Mouse (Mus musculus) ES-E14 (cell line): ENCODE data around the gene Cars2. TPM values are rescaled to one million over a fixed set of nuclear protein-coding genes. Genes with fewer than 3 reads are reported as not detected.

Source experiments
- DNase-seq: peaks from one replicate; pipeline ENCODE4 v3.0.0-alpha.2; 2013; ENCODE audit warnings: low read depth, low spot score
- H3K27ac ChIP-seq: 2 replicates; pipeline ENCODE4 v1.5.1; 2012; ENCODE audit warnings: low read depth, mild to moderate bottlenecking, low read length, moderate library complexity, mixed read lengths; ENCODE audit not compliant: poor library complexity, insufficient read depth, severe bottlenecking
- H3K36me3 ChIP-seq: 2 replicates; pipeline ENCODE4 v1.6.1; 2012; ENCODE audit warnings: mild to moderate bottlenecking, low read length, moderate library complexity, mixed read lengths; ENCODE audit not compliant: control insufficient read depth, poor library complexity, insufficient read depth, severe bottlenecking
- H3K4me1 ChIP-seq, 2 experiments: fragments of 150-350 bp in 1 of 2; sonication (generic) in 1 of 2; 2 replicates each; pipeline ENCODE4 v1.6.1; 2012; ENCODE audit warnings: low read length in 2 of 2, mild to moderate bottlenecking in 1 of 2, mixed read lengths in 1 of 2; ENCODE audit not compliant: control insufficient read depth in 2 of 2, insufficient read depth in 2 of 2, poor library complexity in 1 of 2
- H3K4me3 ChIP-seq, 2 experiments: fragments of 150-350 bp in 1 of 2; sonication (generic) in 1 of 2; 2 replicates each; pipeline ENCODE4 v1.5.1; 2012; ENCODE audit warnings: low read length in 2 of 2, low read depth in 1 of 2, mild to moderate bottlenecking in 1 of 2, mixed read lengths in 1 of 2; ENCODE audit not compliant: insufficient read depth in 1 of 2, poor library complexity in 1 of 2, severe bottlenecking in 1 of 2
- H3K9ac ChIP-seq: 2 replicates; pipeline ENCODE4 v1.6.1; 2012; ENCODE audit warnings: low read depth, mild to moderate bottlenecking, low read length, mixed read lengths; ENCODE audit not compliant: poor library complexity, insufficient read depth, severe bottlenecking
- H3K9me3 ChIP-seq: fragments of 150-350 bp; sonication (generic); 2 replicates; pipeline ENCODE4 v1.6.1; 2012; ENCODE audit warnings: low read depth, mild to moderate bottlenecking, low read length; ENCODE audit not compliant: control insufficient read depth, insufficient read depth
- CHD2 ChIP-seq: IDR thresholded peaks from 2 replicates; pipeline ENCODE4 v1.6.1; 2014; ENCODE audit warnings: mild to moderate bottlenecking, low read depth, low read length, inconsistent platforms
- HCFC1 ChIP-seq: IDR thresholded peaks from 2 replicates; pipeline ENCODE4 v1.6.1; 2012; ENCODE audit warnings: low read length, inconsistent platforms, borderline replicate concordance; ENCODE audit not compliant: insufficient read depth
- MAFK ChIP-seq: IDR thresholded peaks from 2 replicates; pipeline ENCODE4 v1.6.1; 2014; ENCODE audit warnings: mild to moderate bottlenecking, low read depth, low read length, inconsistent platforms; ENCODE audit not compliant: insufficient read depth
- ZC3H11A ChIP-seq: IDR thresholded peaks from 2 replicates; pipeline ENCODE4 v1.6.1; 2012; ENCODE audit warnings: low read depth, mild to moderate bottlenecking, inconsistent platforms, low read length, borderline replicate concordance
- ZNF384 ChIP-seq: IDR thresholded peaks from 2 replicates; pipeline ENCODE4 v1.6.1; 2012; ENCODE audit warnings: low read depth, low read length, inconsistent platforms
- in situ Hi-C, 2 experiments: fragments of 600-800 bp; cut with MboI; formaldehyde crosslinking; loops; one replicate each; pipeline ENCODE4 v1.15.1; 2025; ENCODE audit warnings: low sequenced_read_pairs in 2 of 2, inconsistent platforms in 1 of 2; ENCODE audit not compliant: unreplicated experiment in 2 of 2
- total RNA-seq: library from RNA; depleted of rRNA; stranded (reverse); fragments of 300-350 nt; gene quantifications from 2 replicates; pipeline ENCODE4 v1.2.3, GENCODE M21; 2012

The Cars2 gene
- total RNA-seq, 1 experiment = 34.6 TPM

GRCm38 (mm10) chr8:11503476-11504232 lies 46.9 kb downstream of the Cars2 start:
- peaks cover 34% of the 10 kb centered on the region for H3K36me3 ChIP-seq
- no peaks in the 10 kb centered on the region for H3K9me3 ChIP-seq
- TF ChIP-seq MAFK (no peak), CHD2 (no peak), HCFC1 (no peak), ZC3H11A (no peak), ZNF384 (no peak)
- no peak for DNase-seq
- H3K4me3 ChIP-seq = no peak overlapping the region
- no peak overlapping the region for H3K9ac ChIP-seq
- H3K27ac ChIP-seq = no peak overlapping the region
- H3K4me1 ChIP-seq = peaks cover 0 to 2% of the 10 kb centered on the region in 2 experiments; a peak in 1 of 4 replicates
- in situ Hi-C loops = no loop called here

- no peak for TF ChIP-seq ZNF384
- TF ChIP-seq CHD2 = no peak
- TF ChIP-seq MAFK = no peak
- TF ChIP-seq HCFC1 = no peak
- no peak for TF ChIP-seq ZC3H11A
- Histone ChIP-seq H3K4me3 (no peak overlapping the region), H3K4me1 (peaks cover 0 to 5% of the 10 kb centered on the region in 2 experiments; a peak in 2 of 4 replicates), H3K36me3 (peaks cover 5% of the 10 kb centered on the region), H3K27ac (no peak overlapping the region), H3K9me3 (no peaks in the 10 kb centered on the region), H3K9ac (no peak overlapping the region)
- in situ Hi-C loops = loop anchor here in 1 of 2 experiments (25.0 kb wide), 1 partner anchor 888 kb away; the partner anchor contains the start of gene Sox1
- DNase-seq = no peak
Observed at GRCm38 (mm10) chr8:11498786-11499485, 51.6 kb downstream of the Cars2 start.

- DNase-seq = no peak
Observed at GRCm38 (mm10) chr8:11498281-11498680, 52.3 kb downstream of the Cars2 start.

More at GRCm38 (mm10) chr8:11498281-11498680, 52.3 kb downstream of the Cars2 start:
- no peaks in the 10 kb centered on the region for H3K9me3 ChIP-seq
- in situ Hi-C loops = loop anchor here in 1 of 2 experiments (25.0 kb wide), 1 partner anchor 889 kb away; the partner anchor contains the start of gene Sox1
- H3K9ac ChIP-seq = peak overlapping the region; percentile 94; the same call in 1 of the 2 replicates
- peaks cover 2% of the 10 kb centered on the region for H3K36me3 ChIP-seq
- peak overlapping the region; percentile 83 to 96; a peak in 3 of 4 replicates for H3K4me3 ChIP-seq
- no peak for TF ChIP-seq MAFK
- no peak for TF ChIP-seq CHD2
- no peak for TF ChIP-seq HCFC1
- no peak for TF ChIP-seq ZNF384
- no peak for TF ChIP-seq ZC3H11A
- peaks cover 0 to 5% of the 10 kb centered on the region in 2 experiments; a peak in 2 of 4 replicates for H3K4me1 ChIP-seq
- H3K27ac ChIP-seq = no peak overlapping the region
